Mouse (Mus musculus) hindbrain, embryonic 14.5 days (tissue): ENCODE measurements at regions not wholly inside any gene's neighbourhood (a gene's known extent, or its start where the extent isn't known, plus 50 kb on each side); places are given as distances from the start of the nearest gene placed in this dataset.

Experiments
- ATAC-seq: fragments of 200-750 bp; cut with Nextera tagmentation; 2 replicates; pipeline ENCODE4 v1.8.0; 2017; ENCODE audit warnings: moderate number of reproducible peaks, mild to moderate bottlenecking, moderate TSS enrichment, moderate library complexity; ENCODE audit not compliant: low FRiP score
- DNase-seq: peaks from one replicate; pipeline ENCODE4 v3.0.0-alpha.2; 2015; ENCODE audit warnings: low spot score
- H3K27ac ChIP-seq: fragments of 300-500 bp; sonication (generic); 2 replicates; pipeline ENCODE4 v1.5.1; 2014; ENCODE audit warnings: mild to moderate bottlenecking, moderate library complexity
- H3K27me3 ChIP-seq: fragments of 300-500 bp; sonication (generic); 2 replicates; pipeline ENCODE4 v1.6.1; 2014; ENCODE audit warnings: mild to moderate bottlenecking, low read length, mixed read lengths; ENCODE audit not compliant: control insufficient read depth, insufficient read depth
- H3K36me3 ChIP-seq: fragments of 300-500 bp; sonication (generic); replicated peaks from 2 replicates; pipeline ENCODE4 v1.6.1; 2014; ENCODE audit not compliant: control insufficient read depth, insufficient read depth
- H3K4me1 ChIP-seq: fragments of 300-500 bp; sonication (generic); replicated peaks from 2 replicates; pipeline ENCODE4 v1.6.1; 2014; ENCODE audit warnings: antibody characterized with exemption, low read length, mixed read lengths; ENCODE audit not compliant: control insufficient read depth, insufficient read depth
- H3K4me2 ChIP-seq: fragments of 300-500 bp; sonication (generic); replicated peaks from 2 replicates; pipeline ENCODE4 v1.6.1; 2014; ENCODE audit warnings: mild to moderate bottlenecking, moderate library complexity
- H3K4me3 ChIP-seq: fragments of 300-500 bp; sonication (generic); replicated peaks from 2 replicates; pipeline ENCODE4 v1.5.1; 2014; ENCODE audit warnings: mild to moderate bottlenecking, low read length
- H3K9ac ChIP-seq: fragments of 300-500 bp; sonication (generic); 2 replicates; pipeline ENCODE4 v1.6.1; 2014
- H3K9me3 ChIP-seq: fragments of 300-500 bp; sonication (generic); 2 replicates; pipeline ENCODE4 v1.6.1; 2016; ENCODE audit warnings: low read length; ENCODE audit not compliant: control insufficient read depth
- WGBS: fragments of 180-500 bp; shearing (Covaris S2); extraction: QIAGEN DNeasy Blood & Tissue Kit; methylation state at CpG from one replicate; pipeline ENCODE4 v1.1.7; 2014; 5-methylcytosine and 5-hydroxymethylcytosine counted together

- no peaks in the 10 kb centered on the region for H3K27me3 ChIP-seq
- no peak overlapping the region for H3K9ac ChIP-seq
- no peak overlapping the region for H3K4me3 ChIP-seq
- H3K4me2 ChIP-seq = no peak overlapping the region
- DNase-seq (no peak), ATAC-seq (no peak)
- H3K27ac ChIP-seq = no peak overlapping the region
- H3K9me3 ChIP-seq = peaks cover 12% of the 10 kb centered on the region; the same call in 1 of the 2 replicates
- WGBS = 30% methylated on average over 3 of the region's 4 CpGs
- H3K36me3 ChIP-seq = no peaks in the 10 kb centered on the region
- no peaks in the 10 kb centered on the region for H3K4me1 ChIP-seq
These were observed 100.8 kb upstream of the Id2 start for GRCm38 (mm10) chr12:25197757-25198156.

GRCm38 (mm10) chr12:25196022-25196421, 99.1 kb upstream of the Id2 start:
- no peaks in the 10 kb centered on the region for H3K36me3 ChIP-seq
- no peaks in the 10 kb centered on the region for H3K27me3 ChIP-seq
- no peak overlapping the region for H3K4me2 ChIP-seq
- no peaks in the 10 kb centered on the region for H3K4me1 ChIP-seq
- no peak overlapping the region for H3K27ac ChIP-seq
- peaks cover 7% of the 10 kb centered on the region; the same call in 1 of the 2 replicates for H3K9me3 ChIP-seq
- no peak overlapping the region for H3K4me3 ChIP-seq
- DNase-seq (no peak), ATAC-seq (no peak)
- no peak overlapping the region for H3K9ac ChIP-seq
- 90% methylated on average over 4 of the region's 4 CpGs for WGBS

- Histone ChIP-seq H3K4me1 (no peaks in the 10 kb centered on the region), H3K27ac (no peak overlapping the region), H3K27me3 (no peaks in the 10 kb centered on the region), H3K9ac (no peak overlapping the region), H3K4me2 (no peak overlapping the region), H3K4me3 (no peak overlapping the region), H3K9me3 (no peaks in the 10 kb centered on the region), H3K36me3 (no peaks in the 10 kb centered on the region)
- no peak for DNase-seq
- WGBS = 91% methylated on average over 6 of the region's 6 CpGs
- no peak for ATAC-seq
These were observed 95.3 kb upstream of the Id2 start for GRCm38 (mm10) chr12:25192216-25192615.

GRCm38 (mm10) chr12:25190360-25190759, 93.4 kb upstream of the Id2 start:
- Histone ChIP-seq H3K4me3 (no peak overlapping the region), H3K4me2 (no peak overlapping the region), H3K27ac (no peak overlapping the region), H3K36me3 (no peaks in the 10 kb centered on the region), H3K27me3 (no peaks in the 10 kb centered on the region), H3K9me3 (no peaks in the 10 kb centered on the region), H3K9ac (no peak overlapping the region), H3K4me1 (no peaks in the 10 kb centered on the region)
- WGBS = 66% methylated on average over 6 of the region's 6 CpGs
- no peak for DNase-seq
- ATAC-seq = no peak

GRCm38 (mm10) chr12:25189174-25189761, 92.3 kb upstream of the Id2 start:
- H3K27ac ChIP-seq = no peak overlapping the region
- WGBS = 65% methylated on average over 16 of the region's 16 CpGs
- H3K9me3 ChIP-seq = no peaks in the 10 kb centered on the region
- no peak for ATAC-seq
- no peak overlapping the region for H3K4me2 ChIP-seq
- no peak overlapping the region for H3K9ac ChIP-seq
- DNase-seq = no peak
- H3K27me3 ChIP-seq = no peaks in the 10 kb centered on the region
- no peak overlapping the region for H3K4me3 ChIP-seq
- H3K36me3 ChIP-seq = no peaks in the 10 kb centered on the region
- H3K4me1 ChIP-seq = no peaks in the 10 kb centered on the region

- no peaks in the 10 kb centered on the region for H3K4me1 ChIP-seq
- no peak overlapping the region for H3K27ac ChIP-seq
- H3K9ac ChIP-seq = no peak overlapping the region
- 88% methylated on average over 3 of the region's 3 CpGs for WGBS
- DNase-seq (no peak), ATAC-seq (no peak)
- H3K36me3 ChIP-seq = no peaks in the 10 kb centered on the region
- no peak overlapping the region for H3K4me2 ChIP-seq
- no peak overlapping the region for H3K4me3 ChIP-seq
- H3K27me3 ChIP-seq = no peaks in the 10 kb centered on the region
- no peaks in the 10 kb centered on the region for H3K9me3 ChIP-seq
These were observed 91.6 kb upstream of the Id2 start for GRCm38 (mm10) chr12:25188556-25188955.

GRCm38 (mm10) chr12:25187216-25187615, 90.3 kb upstream of the Id2 start:
- H3K4me1 ChIP-seq = no peaks in the 10 kb centered on the region
- H3K27me3 ChIP-seq = no peaks in the 10 kb centered on the region
- no peak for DNase-seq
- WGBS = 77% methylated on average over 3 of the region's 3 CpGs
- no peak overlapping the region for H3K27ac ChIP-seq
- no peaks in the 10 kb centered on the region for H3K36me3 ChIP-seq
- no peak overlapping the region for H3K4me3 ChIP-seq
- no peaks in the 10 kb centered on the region for H3K9me3 ChIP-seq
- ATAC-seq = no peak
- H3K4me2 ChIP-seq = no peak overlapping the region
- H3K9ac ChIP-seq = no peak overlapping the region

- ATAC-seq = no peak
- no peak overlapping the region for H3K4me3 ChIP-seq
- WGBS = 89% methylated on average over 4 of the region's 4 CpGs
- no peak overlapping the region for H3K4me2 ChIP-seq
- no peaks in the 10 kb centered on the region for H3K27me3 ChIP-seq
- H3K27ac ChIP-seq = no peak overlapping the region
- H3K4me1 ChIP-seq = no peaks in the 10 kb centered on the region
- DNase-seq = no peak
- no peaks in the 10 kb centered on the region for H3K9me3 ChIP-seq
- H3K9ac ChIP-seq = no peak overlapping the region
- H3K36me3 ChIP-seq = no peaks in the 10 kb centered on the region
These were observed 85.7 kb upstream of the Id2 start for GRCm38 (mm10) chr12:25182680-25183079.

GRCm38 (mm10) chr12:25181317-25181716, 84.4 kb upstream of the Id2 start:
- Histone ChIP-seq H3K9ac (no peak overlapping the region), H3K36me3 (no peaks in the 10 kb centered on the region), H3K4me1 (no peaks in the 10 kb centered on the region), H3K9me3 (no peaks in the 10 kb centered on the region), H3K4me3 (no peak overlapping the region), H3K27me3 (no peaks in the 10 kb centered on the region), H3K4me2 (no peak overlapping the region), H3K27ac (no peak overlapping the region)
- 88% methylated on average over 8 of the region's 8 CpGs for WGBS
- ATAC-seq (no peak), DNase-seq (no peak)

GRCm38 (mm10) chr12:25180861-25181260, 83.9 kb upstream of the Id2 start:
- Histone ChIP-seq H3K27ac (no peak overlapping the region), H3K4me1 (no peaks in the 10 kb centered on the region), H3K9ac (no peak overlapping the region), H3K27me3 (no peaks in the 10 kb centered on the region), H3K9me3 (no peaks in the 10 kb centered on the region), H3K36me3 (no peaks in the 10 kb centered on the region), H3K4me3 (no peak overlapping the region), H3K4me2 (no peak overlapping the region)
- ATAC-seq (no peak), DNase-seq (no peak)
- 100% methylated on average over 1 of the region's 1 CpGs for WGBS
